Mouse (Mus musculus) megakaryocyte, embryonic 14.5 days (primary cell): Measurements from ENCODE around the gene Vmn1r117.
"Not testable (repeated sequence)": the region's sequence is repeated elsewhere in the genome, so short reads cannot be mapped to it uniquely, and the experiment has no call there.

Experiments used
- FLI1 ChIP-seq: IDR thresholded peaks from 2 replicates; pipeline ENCODE4 v1.6.1; 2012; ENCODE audit warnings: low read length, inconsistent platforms, mixed read lengths
- GATA1 ChIP-seq: IDR thresholded peaks from 3 replicates; pipeline ENCODE4 v1.6.1; 2012; ENCODE audit warnings: mixed read lengths, low read length, inconsistent platforms, borderline replicate concordance

- not testable (repeated sequence) for TF ChIP-seq GATA1, FLI1
These were observed 12.0 kb downstream of the Vmn1r117 start, which contains the start of gene Vmn1r116 for GRCm38 (mm10) chr7:20871956-20872355.
